Comparison of ENCODE assay signal across 7 mouse cellular contexts in genomic region chr11:58977150-58977549, GRCm38 (mm10). TPM values are rescaled to one million over a fixed set of nuclear protein-coding genes. Genes with fewer than 3 reads are reported as not detected.
DNase-seq lines count a peak whose midpoint lies in the region; ATAC-seq and TF ChIP-seq lines count a peak whose summit lies in the region.

No protein-coding gene starts in this region.

- no peak for TF ChIP-seq CTCF in testis, adult 2 months (IDR thresholded peaks at IDR 0.05; ENCODE audit: control insufficient read depth, insufficient read depth, insufficient replicate concordance, low read depth, low read length)

- peak; percentile 18 for ATAC-seq in inflammation-experienced regulatory T-cells, adult 6 months

- peak overlapping the region; percentile 78 for H3K27ac ChIP-seq in testis, adult 2 months (ENCODE audit: control insufficient read depth, insufficient read depth, low read depth, low read length)

- no peak for TF ChIP-seq POLR2A in testis, adult 2 months (IDR thresholded peaks at IDR 0.05; ENCODE audit: control insufficient read depth, low read depth, low read length)

- no peak for DNase-seq in testis, postnatal 10 days (ENCODE audit: low spot score)
- peak; percentile 58 for DNase-seq in embryo, embryonic 11 days
- DNase-seq in testis, postnatal 14 days (ENCODE audit: low spot score) = peak; percentile 43
- DNase-seq in layer of hippocampus, adult 9-10 months (ENCODE audit: low spot score) = no peak

- no peaks in the 10 kb centered on the region for H3K9me3 ChIP-seq in megakaryocyte, embryonic 14.5 days

- peaks cover 3% of the 10 kb centered on the region; the same call in 1 of the 2 replicates for H3K36me3 ChIP-seq in testis, adult 2 months (ENCODE audit: control insufficient read depth, insufficient read depth, low read length)
- peaks cover 32% of the 10 kb centered on the region for H3K36me3 ChIP-seq in megakaryocyte, embryonic 14.5 days (replicated peaks; ENCODE audit: low read length)

- H3K4me1 ChIP-seq in testis, adult 2 months (ENCODE audit: control insufficient read depth, insufficient read depth, low read length) = peaks cover 22% of the 10 kb centered on the region
- H3K4me1 ChIP-seq in megakaryocyte, embryonic 14.5 days = peaks cover 57% of the 10 kb centered on the region

- H3K27me3 ChIP-seq in testis, adult 2 months (ENCODE audit: control insufficient read depth, insufficient read depth, low read length) = no peaks in the 10 kb centered on the region
- no peaks in the 10 kb centered on the region for H3K27me3 ChIP-seq in megakaryocyte, embryonic 14.5 days (replicated peaks)

- H3K4me3 ChIP-seq in testis, adult 2 months (ENCODE audit: control insufficient read depth, low read depth, low read length) = peak overlapping the region; percentile 94
- peak overlapping the region; percentile 98 for H3K4me3 ChIP-seq in megakaryocyte, embryonic 14.5 days (replicated peaks)

RNA-seq across cellular contexts. Expression of gene Trim11, which starts 0.7 kb away (rescaled TPM):
- polyA plus RNA-seq in testis, adult 2 months (2012; rRNA removed) = 44.1 and 48.9 TPM in 2 replicates
- 10 to 100 TPM; 18.8 to 24.0 (median 20.3) TPM for polyA plus RNA-seq in inflammation-experienced regulatory T-cells, adult 6 months (2017; shearing (Covaris generic))
- 12.8 and 20.1 TPM in 2 replicates for polyA plus RNA-seq in megakaryocyte, embryonic 14.5 days (2012; ENCODE audit: insufficient read depth, low replicate concordance)

RNA-seq across cellular contexts. Expression of gene Hist3h2a, which starts 22.7 kb away (rescaled TPM):
- polyA plus RNA-seq in testis, adult 2 months (2012; rRNA removed) = 6.4 and 6.5 TPM in 2 replicates
- 1 to 10 TPM; 3.1 to 5.0 (median 4.2) TPM for polyA plus RNA-seq in inflammation-experienced regulatory T-cells, adult 6 months (2017; shearing (Covaris generic))
- polyA plus RNA-seq in megakaryocyte, embryonic 14.5 days (2012; ENCODE audit: insufficient read depth, low replicate concordance) = 16.9 TPM in 1 of 2 replicates, not detected in the other

RNA-seq across cellular contexts. Expression of gene Trim17, which starts 22.7 kb away (rescaled TPM):
- polyA plus RNA-seq in testis, adult 2 months (2012; rRNA removed) = 166 and 167 TPM in 2 replicates
- under 1 TPM in 2 of 3 experiments, not detected in 1; 0.14 to 0.40 TPM for polyA plus RNA-seq in inflammation-experienced regulatory T-cells, adult 6 months (2017; shearing (Covaris generic))
- polyA plus RNA-seq in megakaryocyte, embryonic 14.5 days (2012; ENCODE audit: insufficient read depth, low replicate concordance) = 11.3 and 13.8 TPM in 2 replicates

RNA-seq across cellular contexts. Expression of gene Hist3h2ba, which starts 28.4 kb away (rescaled TPM):
- 8.7 and 8.9 TPM in 2 replicates for polyA plus RNA-seq in testis, adult 2 months (2012; rRNA removed)
- polyA plus RNA-seq in inflammation-experienced regulatory T-cells, adult 6 months (2017; shearing (Covaris generic)) = 1 to 10 TPM; 2.9 to 5.2 (median 4.3) TPM
- 5.3 and 6.7 TPM in 2 replicates for polyA plus RNA-seq in megakaryocyte, embryonic 14.5 days (2012; ENCODE audit: insufficient read depth, low replicate concordance)

RNA-seq across cellular contexts. Expression of gene Rnf187, which starts 38.4 kb away (rescaled TPM):
- 215 and 247 TPM in 2 replicates for polyA plus RNA-seq in testis, adult 2 months (2012; rRNA removed)
- 10 to 100 TPM; 12.8 to 24.5 (median 15.7) TPM for polyA plus RNA-seq in inflammation-experienced regulatory T-cells, adult 6 months (2017; shearing (Covaris generic))
- 271 and 450 TPM in 2 replicates for polyA plus RNA-seq in megakaryocyte, embryonic 14.5 days (2012; ENCODE audit: insufficient read depth, low replicate concordance)

Comparison
In these comparisons a context has a peak if more than half of its experiments do, and no peak if none do; other contexts are left out.
1. DNase-seq: peak in embryo, embryonic 11 days (single experiment) and testis, postnatal 14 days (single experiment); none in testis, postnatal 10 days (single experiment) and layer of hippocampus, adult 9-10 months (single experiment).
2. RNA of gene Trim17, which starts 22.7 kb away (polyA plus RNA-seq): 166 to 167 TPM in testis, adult 2 months; 11.3 to 13.8 TPM in megakaryocyte, embryonic 14.5 days and 0.14 to 0.40 TPM in inflammation-experienced regulatory T-cells, adult 6 months; every median in the first group is over 10 times any median in the second.